Mouse (Mus musculus): Measurements from ENCODE around the gene Tmem82. TPM values are rescaled to one million over a fixed set of nuclear protein-coding genes. Genes with fewer than 3 reads are reported as not detected.
"Not testable (repeated sequence)": the region's sequence is repeated elsewhere in the genome, so short reads cannot be mapped to it uniquely, and the experiment has no call there.

Gene Tmem82
- polyA plus RNA-seq, 1 experiment = 1.8 TPM

DNA sequence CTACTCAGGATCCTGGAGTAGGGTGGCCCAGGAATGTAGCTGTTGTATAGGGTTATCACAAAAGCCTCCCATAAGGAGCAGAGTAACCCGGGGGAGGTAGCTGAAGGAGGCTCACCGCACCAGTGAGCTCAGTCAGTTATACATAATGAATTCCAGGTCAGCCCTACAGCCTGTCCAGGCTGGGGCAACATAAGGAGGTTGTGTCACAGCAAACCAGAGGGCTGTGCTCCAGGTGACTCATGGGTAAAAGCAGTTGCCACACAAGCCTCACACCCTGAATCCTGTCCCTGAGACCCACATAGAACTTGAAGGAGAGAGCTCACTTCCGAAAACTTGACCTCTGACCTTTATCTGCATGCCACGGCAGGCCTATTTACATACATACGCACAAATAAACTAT lies 49.5 kb downstream of the Tmem82 start:
- H3K4me1 ChIP-seq (ENCODE audit: control insufficient read depth, insufficient read depth, low read length) = peaks cover 7% of the 10 kb centered on the region; the same call in 1 of the 2 replicates
- no peak overlapping the region for H3K4me3 ChIP-seq (replicated peaks; ENCODE audit: control insufficient read depth, low read depth, low read length)
- TF ChIP-seq CTCF (IDR thresholded peaks at IDR 0.05; ENCODE audit: control insufficient read depth, insufficient read depth, low read length) (no peak), POLR2A (IDR thresholded peaks at IDR 0.05; ENCODE audit: borderline replicate concordance, control insufficient read depth, low read depth, low read length) (no peak)
- H3K27ac ChIP-seq (ENCODE audit: control insufficient read depth, insufficient read depth, low read depth, low read length, poor library complexity) = no peak overlapping the region
- 69% methylated on average over 5 of the region's 5 CpGs for WGBS

DNA sequence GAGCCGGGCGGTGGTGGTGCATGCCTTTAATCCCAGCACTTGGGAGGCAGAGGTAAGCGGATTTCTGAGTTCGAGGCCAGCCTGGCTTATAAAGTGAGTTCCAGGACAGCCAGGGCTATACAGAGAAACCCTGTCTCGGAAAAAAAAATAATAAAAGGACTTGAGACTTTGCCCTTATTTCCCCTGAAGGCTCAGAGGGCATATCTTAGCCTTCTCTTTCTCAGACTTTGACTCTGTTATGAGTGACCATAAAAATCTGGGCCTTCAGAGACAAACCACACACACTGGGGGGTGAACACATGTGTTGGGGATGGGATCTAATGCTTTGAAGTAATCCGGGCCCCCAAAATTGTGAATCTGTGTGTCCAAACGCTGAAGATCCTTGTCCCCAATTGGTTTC lies 51.3 kb downstream of the Tmem82 start:
- 84% methylated on average over 7 of the region's 7 CpGs for WGBS

DNA sequence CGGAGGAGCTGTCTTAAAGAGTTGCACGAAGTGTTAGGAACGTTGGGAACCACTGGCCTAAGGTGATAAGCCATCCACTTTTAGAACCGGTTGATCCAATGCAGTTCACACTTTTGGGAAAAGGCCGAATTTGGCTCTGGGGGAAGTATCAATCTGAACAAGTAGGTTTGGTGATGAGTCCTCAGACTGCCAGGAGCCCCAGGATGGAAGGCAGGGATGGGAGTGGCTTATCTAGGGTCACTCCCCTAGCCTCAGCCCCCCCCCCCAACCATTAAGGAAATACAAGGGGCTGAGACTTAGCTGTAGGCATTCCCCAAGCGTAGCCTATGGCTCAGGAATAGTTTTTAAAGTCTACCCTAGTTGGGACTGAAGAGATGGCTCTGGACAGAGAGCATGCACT lies 52.2 kb downstream of the Tmem82 start:
- no peaks in the 10 kb centered on the region; the same call in 1 of the 2 replicates for H3K4me1 ChIP-seq (ENCODE audit: control insufficient read depth, insufficient read depth, low read length)
- TF ChIP-seq POLR2A (IDR thresholded peaks at IDR 0.05; ENCODE audit: borderline replicate concordance, control insufficient read depth, low read depth, low read length) = no peak
- TF ChIP-seq CTCF (IDR thresholded peaks at IDR 0.05; ENCODE audit: control insufficient read depth, insufficient read depth, low read length) = no peak
- no peak overlapping the region for H3K4me3 ChIP-seq (replicated peaks; ENCODE audit: control insufficient read depth, low read depth, low read length)
- H3K27ac ChIP-seq (ENCODE audit: control insufficient read depth, insufficient read depth, low read depth, low read length, poor library complexity) = no peak overlapping the region
- whole genome bisulfite sequencing = 84% methylated on average over 6 of the region's 6 CpGs

More for the DNA sequence above, 51.3 kb downstream of the Tmem82 start:
- H3K27ac ChIP-seq (ENCODE audit: control insufficient read depth, insufficient read depth, low read depth, low read length, poor library complexity); H3K4me3 ChIP-seq (replicated peaks; ENCODE audit: control insufficient read depth, low read depth, low read length); H3K4me1 ChIP-seq (ENCODE audit: control insufficient read depth, insufficient read depth, low read length): not testable (repeated sequence)

DNA sequence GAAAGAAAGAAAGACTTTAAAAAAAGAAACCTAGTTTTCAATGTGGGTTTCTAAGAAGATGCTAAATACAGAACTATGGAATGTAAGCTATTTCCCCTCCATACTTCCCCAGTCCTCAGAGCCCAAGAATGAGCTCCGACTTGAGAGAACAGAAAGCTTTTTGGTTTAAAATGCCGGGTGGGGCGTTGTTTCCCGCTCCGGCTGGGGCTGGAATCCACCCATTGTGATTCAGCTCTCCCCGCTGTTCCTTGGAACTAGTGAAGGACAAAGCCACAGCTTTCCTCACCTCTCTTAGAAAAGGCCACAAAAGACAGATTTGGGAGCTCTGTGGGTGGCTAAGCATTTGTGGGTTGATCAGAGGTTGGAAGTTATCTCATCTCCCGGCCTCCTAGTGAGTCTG lies 53.1 kb downstream of the Tmem82 start:
- H3K27ac ChIP-seq (ENCODE audit: control insufficient read depth, insufficient read depth, low read depth, low read length, poor library complexity) = no peak overlapping the region
- no peaks in the 10 kb centered on the region; the same call in 1 of the 2 replicates for H3K4me1 ChIP-seq (ENCODE audit: control insufficient read depth, insufficient read depth, low read length)
- no peak overlapping the region for H3K4me3 ChIP-seq (replicated peaks; ENCODE audit: control insufficient read depth, low read depth, low read length)
- 78% methylated on average over 7 of the region's 7 CpGs for WGBS
- TF ChIP-seq POLR2A (IDR thresholded peaks at IDR 0.05; ENCODE audit: borderline replicate concordance, control insufficient read depth, low read depth, low read length) (no peak), CTCF (IDR thresholded peaks at IDR 0.05; ENCODE audit: control insufficient read depth, insufficient read depth, low read length) (no peak)

DNA sequence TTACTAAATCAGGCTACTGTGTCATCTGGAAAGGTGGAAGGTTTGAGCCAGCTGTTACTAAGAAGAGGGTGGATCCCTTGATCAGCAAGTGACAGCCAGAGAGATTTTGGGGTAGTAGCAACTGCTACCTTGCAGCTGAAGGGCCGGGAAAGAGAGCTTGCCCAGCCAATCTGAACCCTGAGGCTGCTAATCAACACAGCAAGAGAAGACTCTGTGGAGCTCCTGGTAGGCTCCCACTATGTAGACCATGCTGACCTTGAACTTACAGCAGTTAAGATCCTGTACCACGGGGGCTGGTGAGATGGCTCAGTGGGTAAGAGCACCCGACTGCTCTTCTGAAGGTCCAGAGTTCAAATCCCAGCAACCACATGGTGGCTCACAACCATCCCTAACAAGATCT lies 53.8 kb downstream of the Tmem82 start:
- H3K4me1 ChIP-seq (ENCODE audit: control insufficient read depth, insufficient read depth, low read length) = no peaks in the 10 kb centered on the region
- H3K4me3 ChIP-seq (replicated peaks; ENCODE audit: control insufficient read depth, low read depth, low read length) = no peak overlapping the region
- TF ChIP-seq CTCF (IDR thresholded peaks at IDR 0.05; ENCODE audit: control insufficient read depth, insufficient read depth, low read length) = no peak
- no peak for TF ChIP-seq POLR2A (IDR thresholded peaks at IDR 0.05; ENCODE audit: borderline replicate concordance, control insufficient read depth, low read depth, low read length)
- 72% methylated on average over 3 of the region's 3 CpGs for WGBS
- no peak overlapping the region for H3K27ac ChIP-seq (ENCODE audit: control insufficient read depth, insufficient read depth, low read depth, low read length, poor library complexity)

DNA sequence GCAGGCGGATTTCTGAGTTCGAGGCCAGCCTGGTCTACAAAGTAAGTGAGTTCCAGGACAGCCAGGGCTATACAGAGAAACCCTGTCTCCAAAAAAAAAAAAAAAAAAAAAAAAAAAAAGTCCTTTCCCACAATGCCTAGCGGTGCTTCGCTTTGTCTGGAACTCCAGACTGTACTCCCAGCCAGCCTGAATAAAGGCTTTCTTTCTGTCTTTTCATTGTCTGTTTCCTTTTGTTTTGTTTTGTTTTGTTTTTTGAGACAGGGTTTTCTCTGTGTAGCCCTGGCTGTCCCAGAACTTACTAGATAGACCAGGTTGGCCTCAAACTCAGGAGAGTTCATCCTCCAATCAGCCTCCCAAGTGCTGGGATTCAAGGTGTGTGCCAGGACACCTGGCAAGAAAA lies 54.2 kb downstream of the Tmem82 start:
- no peak overlapping the region for H3K27ac ChIP-seq (ENCODE audit: control insufficient read depth, insufficient read depth, low read depth, low read length, poor library complexity)
- no peaks in the 10 kb centered on the region for H3K4me1 ChIP-seq (ENCODE audit: control insufficient read depth, insufficient read depth, low read length)
- no peak overlapping the region for H3K4me3 ChIP-seq (replicated peaks; ENCODE audit: control insufficient read depth, low read depth, low read length)
- TF ChIP-seq POLR2A (IDR thresholded peaks at IDR 0.05; ENCODE audit: borderline replicate concordance, control insufficient read depth, low read depth, low read length) (no peak), CTCF (IDR thresholded peaks at IDR 0.05; ENCODE audit: control insufficient read depth, insufficient read depth, low read length) (no peak)
- 77% methylated on average over 4 of the region's 4 CpGs for WGBS

Other genes with a start within 250 kb of the Tmem82 start
- not detected in 2 replicates for gene Clcnka, start 219.9 kb downstream of the Tmem82 start, polyA plus RNA-seq (2011; ENCODE audit: insufficient read depth, insufficient read length, low replicate concordance, missing spikeins)
- not detected in 2 replicates for gene Clcnkb, start 202.6 kb downstream of the Tmem82 start, polyA plus RNA-seq (2011; ENCODE audit: insufficient read depth, insufficient read length, low replicate concordance, missing spikeins)
- 0.34 and 0.72 TPM in 2 replicates for gene Hspb7, start 197.9 kb downstream of the Tmem82 start, polyA plus RNA-seq (2011; ENCODE audit: insufficient read depth, insufficient read length, low replicate concordance, missing spikeins)
- gene Srarp, start 182.5 kb downstream of the Tmem82 start, polyA plus RNA-seq (2011; ENCODE audit: insufficient read depth, insufficient read length, low replicate concordance, missing spikeins) = not detected in 2 replicates
- gene Zbtb17, start 174.0 kb downstream of the Tmem82 start, polyA plus RNA-seq (2011; ENCODE audit: insufficient read depth, insufficient read length, low replicate concordance, missing spikeins) = 12.1 and 24.1 TPM in 2 replicates
- gene Spen, start 80.0 kb downstream of the Tmem82 start, polyA plus RNA-seq (2011; ENCODE audit: insufficient read depth, insufficient read length, low replicate concordance, missing spikeins) = 22.2 and 33.2 TPM in 2 replicates
- gene Fblim1, start 12.5 kb downstream of the Tmem82 start, polyA plus RNA-seq (2011; ENCODE audit: insufficient read depth, insufficient read length, low replicate concordance, missing spikeins) = 1.2 and 9.3 TPM in 2 replicates
- 5.6 and 5.8 TPM in 2 replicates for gene Slc25a34, start 5.2 kb upstream of the Tmem82 start, polyA plus RNA-seq (2011; ENCODE audit: insufficient read depth, insufficient read length, low replicate concordance, missing spikeins)
- gene Plekhm2, start 46.3 kb upstream of the Tmem82 start, polyA plus RNA-seq (2011; ENCODE audit: insufficient read depth, insufficient read length, low replicate concordance, missing spikeins) = 16.5 and 24.5 TPM in 2 replicates
- 4.1 TPM in 1 of 2 replicates, not detected in the other for gene Rsc1a1, start 67.0 kb upstream of the Tmem82 start, polyA plus RNA-seq (2011; ENCODE audit: insufficient read depth, insufficient read length, low replicate concordance, missing spikeins)
- 14.5 and 20.4 TPM in 2 replicates for gene Ddi2, start 104.8 kb upstream of the Tmem82 start, polyA plus RNA-seq (2011; ENCODE audit: insufficient read depth, insufficient read length, low replicate concordance, missing spikeins)
- gene Agmat, start 128.0 kb upstream of the Tmem82 start, polyA plus RNA-seq (2011; ENCODE audit: insufficient read depth, insufficient read length, low replicate concordance, missing spikeins) = 1.8 TPM in 1 of 2 replicates, not detected in the other
- 4.9 and 9.0 TPM in 2 replicates for gene Dnajc16, start 172.3 kb upstream of the Tmem82 start, polyA plus RNA-seq (2011; ENCODE audit: insufficient read depth, insufficient read length, low replicate concordance, missing spikeins)
- 9.2 and 20.7 TPM in 2 replicates for gene Casp9, start 175.0 kb upstream of the Tmem82 start, polyA plus RNA-seq (2011; ENCODE audit: insufficient read depth, insufficient read length, low replicate concordance, missing spikeins)
- not detected in 2 replicates for gene Cela2a, start 207.5 kb upstream of the Tmem82 start, polyA plus RNA-seq (2011; ENCODE audit: insufficient read depth, insufficient read length, low replicate concordance, missing spikeins)
- not detected in 2 replicates for gene Ctrc, start 227.7 kb upstream of the Tmem82 start, polyA plus RNA-seq (2011; ENCODE audit: insufficient read depth, insufficient read length, low replicate concordance, missing spikeins)